Mouse (Mus musculus) lung, postnatal 4 days (tissue): ENCODE measurements around the gene Adamts14.
A peak's percentile ranks its signal among the peaks of the same experiment; 100 is the strongest.

Experiments used
- DNase-seq, 2 experiments: peaks; one replicate each; pipeline ENCODE4 v3.0.0; 2021

Adamts14 gene

GRCm38 (mm10) chr10:61226784-61227396, 46.3 kb downstream of the Adamts14 start:
- peak in 1 of 2 experiments; percentile 33 for DNase-seq

- DNase-seq: no peak
These were observed 47.5 kb downstream of the Adamts14 start for GRCm38 (mm10) chr10:61225694-61226093.

- DNase-seq: no peak
These were observed 53.9 kb downstream of the Adamts14 start for GRCm38 (mm10) chr10:61219318-61219717.

GRCm38 (mm10) chr10:61216163-61216562, 57.1 kb downstream of the Adamts14 start:
- DNase-seq: peak; percentile 18 to 41

- DNase-seq: peak in 1 of 2 experiments; percentile 18
These were observed 57.6 kb downstream of the Adamts14 start for GRCm38 (mm10) chr10:61215658-61216057.

GRCm38 (mm10) chr10:61212817-61213216, 60.4 kb downstream of the Adamts14 start:
- DNase-seq: no peak

- peak; percentile 64 to 72 for DNase-seq
These were observed 61.5 kb downstream of the Adamts14 start for GRCm38 (mm10) chr10:61211743-61212142.

GRCm38 (mm10) chr10:61211105-61211504, 62.1 kb downstream of the Adamts14 start:
- DNase-seq: no peak

GRCm38 (mm10) chr10:61208114-61208684, 65.0 kb downstream of the Adamts14 start:
- DNase-seq: no peak

GRCm38 (mm10) chr10:61203930-61204329, 69.3 kb downstream of the Adamts14 start:
- DNase-seq: no peak

GRCm38 (mm10) chr10:61201596-61202318, 71.5 kb downstream of the Adamts14 start:
- DNase-seq: no peak

GRCm38 (mm10) chr10:61200998-61201397, 72.2 kb downstream of the Adamts14 start:
- DNase-seq: no peak

GRCm38 (mm10) chr10:61200232-61200820, 72.9 kb downstream of the Adamts14 start:
- no peak for DNase-seq

GRCm38 (mm10) chr10:61199566-61200213, 73.5 kb downstream of the Adamts14 start:
- DNase-seq: peak; percentile 72 to 81

- peak in 1 of 2 experiments; percentile 56 for DNase-seq
These were observed 77.4 kb downstream of the Adamts14 start for GRCm38 (mm10) chr10:61195718-61196291.

GRCm38 (mm10) chr10:61195216-61195615, 78.0 kb downstream of the Adamts14 start:
- DNase-seq: no peak

GRCm38 (mm10) chr10:61194611-61195010, 78.6 kb downstream of the Adamts14 start:
- DNase-seq: no peak

GRCm38 (mm10) chr10:61188010-61188409, 85.2 kb downstream of the Adamts14 start:
- DNase-seq: no peak

- DNase-seq: no peak
These were observed 86.2 kb downstream of the Adamts14 start for GRCm38 (mm10) chr10:61187001-61187400.

- no peak for DNase-seq
These were observed 93.3 kb downstream of the Adamts14 start for GRCm38 (mm10) chr10:61179927-61180326.

GRCm38 (mm10) chr10:61178687-61179086, 94.6 kb downstream of the Adamts14 start:
- DNase-seq: no peak

GRCm38 (mm10) chr10:61177751-61178150, 95.5 kb downstream of the Adamts14 start:
- DNase-seq: no peak
